Mouse (Mus musculus): Measurements from ENCODE around the gene Ybx1. TPM values are rescaled to one million over a fixed set of nuclear protein-coding genes. Genes with fewer than 3 reads are reported as not detected.

The Ybx1 gene
- polyA plus RNA-seq, 1 experiment from 2014 or later = 553 TPM

- TF ChIP-seq CTCF (IDR thresholded peaks at IDR 0.05; ENCODE audit: low read depth) = no peak
- no peak overlapping the region for H3K4me3 ChIP-seq (ENCODE audit: low read depth, low read length)
- WGBS = 61% methylated on average over 7 of the region's 7 CpGs
- H3K9ac ChIP-seq (ENCODE audit: low read depth, low read length) = no peak overlapping the region
- peak; percentile 23; the same call in 1 of the 2 replicates for ATAC-seq
- no peak overlapping the region for H3K4me2 ChIP-seq (replicated peaks; ENCODE audit: low read depth)
- H3K9me3 ChIP-seq (ENCODE audit: control insufficient read depth) = no peaks in the 10 kb centered on the region
- H3K4me1 ChIP-seq (replicated peaks; ENCODE audit: control insufficient read depth, insufficient read depth, low read length) = 0 out of 2 replicates have a peak, but pooled peaks cover 2% of the 10 kb centered on the region
- H3K27me3 ChIP-seq (replicated peaks; ENCODE audit: control insufficient read depth, insufficient read depth, low read length) = no peaks in the 10 kb centered on the region
- peak overlapping the region; percentile 61 for H3K27ac ChIP-seq (ENCODE audit: low read depth, low read length)
- H3K36me3 ChIP-seq (ENCODE audit: control insufficient read depth, insufficient read depth) = no peaks in the 10 kb centered on the region
These were observed 33.2 kb downstream of the Ybx1 start for GRCm38 (mm10) chr4:119261087-119261713.

- no peak for ATAC-seq
- peak; percentile 53 for TF ChIP-seq CTCF (IDR thresholded peaks at IDR 0.05; ENCODE audit: low read depth)
- Histone ChIP-seq H3K36me3 (ENCODE audit: control insufficient read depth, insufficient read depth) (no peaks in the 10 kb centered on the region), H3K4me3 (ENCODE audit: low read depth, low read length) (no peak overlapping the region), H3K9ac (ENCODE audit: low read depth, low read length) (no peak overlapping the region), H3K4me2 (replicated peaks; ENCODE audit: low read depth) (0 out of 2 replicates have a peak overlapping the region, but pooled peaks have one; percentile 21), H3K27ac (ENCODE audit: low read depth, low read length) (peak overlapping the region; percentile 61), H3K27me3 (replicated peaks; ENCODE audit: control insufficient read depth, insufficient read depth, low read length) (no peaks in the 10 kb centered on the region), H3K9me3 (ENCODE audit: control insufficient read depth) (no peaks in the 10 kb centered on the region), H3K4me1 (replicated peaks; ENCODE audit: control insufficient read depth, insufficient read depth, low read length) (0 out of 2 replicates have a peak, but pooled peaks cover 2% of the 10 kb centered on the region)
- WGBS = 68% methylated on average over 15 of the region's 15 CpGs
These were observed 34.8 kb downstream of the Ybx1 start for GRCm38 (mm10) chr4:119259344-119260254.

GRCm38 (mm10) chr4:119257083-119257482 lies 37.3 kb downstream of the Ybx1 start:
- H3K9ac ChIP-seq (ENCODE audit: low read depth, low read length) = peak overlapping the region; percentile 58; the same call in 1 of the 2 replicates

GRCm38 (mm10) chr4:119255351-119255750 lies 39.1 kb downstream of the Ybx1 start, which contains the start of gene Cldn19:
Cldn19 (plus strand) TSS chr4:119255414.
- no peaks in the 10 kb centered on the region for H3K9me3 ChIP-seq (ENCODE audit: control insufficient read depth)
- H3K27ac ChIP-seq (ENCODE audit: low read depth, low read length) = peak within 1 kb of the TSS; percentile 94; the same call in 1 of the 2 replicates
- ATAC-seq = no peak
- no peaks in the 10 kb centered on the region for H3K27me3 ChIP-seq (replicated peaks; ENCODE audit: control insufficient read depth, insufficient read depth, low read length)
- TF ChIP-seq CTCF (IDR thresholded peaks at IDR 0.05; ENCODE audit: low read depth) = no peak
- no peaks in the 10 kb centered on the region for H3K36me3 ChIP-seq (ENCODE audit: control insufficient read depth, insufficient read depth)
- H3K4me1 ChIP-seq (replicated peaks; ENCODE audit: control insufficient read depth, insufficient read depth, low read length) = 0 out of 2 replicates have a peak, but pooled peaks cover 2% of the 10 kb centered on the region
- WGBS = 85% methylated on average over 12 of the region's 12 CpGs
- H3K4me3 ChIP-seq (ENCODE audit: low read depth, low read length) = no peak within 1 kb of the TSS
- H3K9ac ChIP-seq (ENCODE audit: low read depth, low read length) = peak within 1 kb of the TSS; percentile 58
- peak within 1 kb of the TSS; percentile 48 for H3K4me2 ChIP-seq (replicated peaks; ENCODE audit: low read depth)

More at GRCm38 (mm10) chr4:119257083-119257482, 37.3 kb downstream of the Ybx1 start:
- Histone ChIP-seq H3K4me1 (replicated peaks; ENCODE audit: control insufficient read depth, insufficient read depth, low read length) (0 out of 2 replicates have a peak, but pooled peaks cover 2% of the 10 kb centered on the region), H3K36me3 (ENCODE audit: control insufficient read depth, insufficient read depth) (no peaks in the 10 kb centered on the region), H3K4me2 (replicated peaks; ENCODE audit: low read depth) (peak overlapping the region; percentile 48), H3K9me3 (ENCODE audit: control insufficient read depth) (no peaks in the 10 kb centered on the region), H3K27ac (ENCODE audit: low read depth, low read length) (peak overlapping the region; percentile 94), H3K4me3 (ENCODE audit: low read depth, low read length) (0 out of 2 replicates have a peak overlapping the region, but pooled peaks have one; percentile 1), H3K27me3 (replicated peaks; ENCODE audit: control insufficient read depth, insufficient read depth, low read length) (no peaks in the 10 kb centered on the region)
- no peak for TF ChIP-seq CTCF (IDR thresholded peaks at IDR 0.05; ENCODE audit: low read depth)
- 37% methylated on average over 6 of the region's 6 CpGs for WGBS
- peak; percentile 86 for ATAC-seq

- no peak overlapping the region for H3K4me2 ChIP-seq (replicated peaks; ENCODE audit: low read depth)
- H3K27me3 ChIP-seq (replicated peaks; ENCODE audit: control insufficient read depth, insufficient read depth, low read length) = no peaks in the 10 kb centered on the region
- no peaks in the 10 kb centered on the region for H3K36me3 ChIP-seq (ENCODE audit: control insufficient read depth, insufficient read depth)
- 60% methylated on average over 9 of the region's 9 CpGs for WGBS
- TF ChIP-seq CTCF (IDR thresholded peaks at IDR 0.05; ENCODE audit: low read depth) = no peak
- no peak overlapping the region for H3K4me3 ChIP-seq (ENCODE audit: low read depth, low read length)
- no peak for ATAC-seq
- no peak overlapping the region for H3K27ac ChIP-seq (ENCODE audit: low read depth, low read length)
- H3K9me3 ChIP-seq (ENCODE audit: control insufficient read depth) = no peaks in the 10 kb centered on the region
- H3K4me1 ChIP-seq (replicated peaks; ENCODE audit: control insufficient read depth, insufficient read depth, low read length) = 0 out of 2 replicates have a peak, but pooled peaks cover 2% of the 10 kb centered on the region
- H3K9ac ChIP-seq (ENCODE audit: low read depth, low read length) = no peak overlapping the region
These were observed 40.3 kb downstream of the Ybx1 start for GRCm38 (mm10) chr4:119254012-119254618.
